Mouse (Mus musculus) ES-E14 (cell line): Measurements from ENCODE around the gene Srd5a1. TPM values are rescaled to one million over a fixed set of nuclear protein-coding genes. Genes with fewer than 3 reads are reported as not detected.

Experiments used
- DNase-seq: peaks from one replicate; pipeline ENCODE4 v3.0.0-alpha.2; 2013; ENCODE audit warnings: low read depth, low spot score
- H3K27ac ChIP-seq: 2 replicates; pipeline ENCODE4 v1.5.1; 2012; ENCODE audit warnings: low read depth, mild to moderate bottlenecking, low read length, moderate library complexity, mixed read lengths; ENCODE audit not compliant: poor library complexity, insufficient read depth, severe bottlenecking
- H3K36me3 ChIP-seq: 2 replicates; pipeline ENCODE4 v1.6.1; 2012; ENCODE audit warnings: mild to moderate bottlenecking, low read length, moderate library complexity, mixed read lengths; ENCODE audit not compliant: control insufficient read depth, poor library complexity, insufficient read depth, severe bottlenecking
- H3K4me1 ChIP-seq, 2 experiments: fragments of 150-350 bp in 1 of 2; sonication (generic) in 1 of 2; 2 replicates each; pipeline ENCODE4 v1.6.1; 2012; ENCODE audit warnings: low read length in 2 of 2, mild to moderate bottlenecking in 1 of 2, mixed read lengths in 1 of 2; ENCODE audit not compliant: control insufficient read depth in 2 of 2, insufficient read depth in 2 of 2, poor library complexity in 1 of 2
- H3K4me3 ChIP-seq, 2 experiments: fragments of 150-350 bp in 1 of 2; sonication (generic) in 1 of 2; 2 replicates each; pipeline ENCODE4 v1.5.1; 2012; ENCODE audit warnings: low read length in 2 of 2, low read depth in 1 of 2, mild to moderate bottlenecking in 1 of 2, mixed read lengths in 1 of 2; ENCODE audit not compliant: insufficient read depth in 1 of 2, poor library complexity in 1 of 2, severe bottlenecking in 1 of 2
- H3K9ac ChIP-seq: 2 replicates; pipeline ENCODE4 v1.6.1; 2012; ENCODE audit warnings: low read depth, mild to moderate bottlenecking, low read length, mixed read lengths; ENCODE audit not compliant: poor library complexity, insufficient read depth, severe bottlenecking
- H3K9me3 ChIP-seq: fragments of 150-350 bp; sonication (generic); 2 replicates; pipeline ENCODE4 v1.6.1; 2012; ENCODE audit warnings: low read depth, mild to moderate bottlenecking, low read length; ENCODE audit not compliant: control insufficient read depth, insufficient read depth
- CHD2 ChIP-seq: IDR thresholded peaks from 2 replicates; pipeline ENCODE4 v1.6.1; 2014; ENCODE audit warnings: mild to moderate bottlenecking, low read depth, low read length, inconsistent platforms
- HCFC1 ChIP-seq: IDR thresholded peaks from 2 replicates; pipeline ENCODE4 v1.6.1; 2012; ENCODE audit warnings: low read length, inconsistent platforms, borderline replicate concordance; ENCODE audit not compliant: insufficient read depth
- MAFK ChIP-seq: IDR thresholded peaks from 2 replicates; pipeline ENCODE4 v1.6.1; 2014; ENCODE audit warnings: mild to moderate bottlenecking, low read depth, low read length, inconsistent platforms; ENCODE audit not compliant: insufficient read depth
- ZC3H11A ChIP-seq: IDR thresholded peaks from 2 replicates; pipeline ENCODE4 v1.6.1; 2012; ENCODE audit warnings: low read depth, mild to moderate bottlenecking, inconsistent platforms, low read length, borderline replicate concordance
- ZNF384 ChIP-seq: IDR thresholded peaks from 2 replicates; pipeline ENCODE4 v1.6.1; 2012; ENCODE audit warnings: low read depth, low read length, inconsistent platforms
- in situ Hi-C, 2 experiments: fragments of 600-800 bp; cut with MboI; formaldehyde crosslinking; loops; one replicate each; pipeline ENCODE4 v1.15.1; 2025; ENCODE audit warnings: low sequenced_read_pairs in 2 of 2, inconsistent platforms in 1 of 2; ENCODE audit not compliant: unreplicated experiment in 2 of 2
- total RNA-seq: library from RNA; depleted of rRNA; stranded (reverse); fragments of 300-350 nt; gene quantifications from 2 replicates; pipeline ENCODE4 v1.2.3, GENCODE M21; 2012

The Srd5a1 gene
- total RNA-seq, 1 experiment: 11.5 TPM

GRCm38 (mm10) chr13:69534654-69535551, 76.3 kb downstream of the Srd5a1 start:
- TF ChIP-seq HCFC1: 0 out of 2 replicates have a peak, but pooled peaks have one; percentile 41
- TF ChIP-seq CHD2: no peak
- peak; percentile 90 for DNase-seq
- peaks cover 3 to 21% of the 10 kb centered on the region in 2 experiments; a peak in 2 of 4 replicates for H3K4me1 ChIP-seq

GRCm38 (mm10) chr13:69534334-69534653, 76.9 kb downstream of the Srd5a1 start, which contains the start of gene Tent4a:
TSS of gene Tent4a (minus strand) at chr13:69534617.
- Histone ChIP-seq H3K4me3 (peak within 1 kb of the TSS; percentile 76 to 90), H3K9ac (peak within 1 kb of the TSS; percentile 97), H3K27ac (peak within 1 kb of the TSS; percentile 91), H3K4me1 (peaks cover 3 to 21% of the 10 kb centered on the region in 2 experiments; a peak in 2 of 4 replicates), H3K36me3 (peaks cover 5% of the 10 kb centered on the region; the same call in 1 of the 2 replicates), H3K9me3 (no peaks in the 10 kb centered on the region)
- in situ Hi-C loops: no loop called here
- TF ChIP-seq CHD2 (no peak), HCFC1 (no peak), ZNF384 (no peak), MAFK (no peak), ZC3H11A (no peak)
- no peak for DNase-seq

More at GRCm38 (mm10) chr13:69534654-69535551, 76.3 kb downstream of the Srd5a1 start:
- in situ Hi-C loops: no loop called here
- peak overlapping the region; percentile 76 to 90 for H3K4me3 ChIP-seq
- H3K36me3 ChIP-seq: peaks cover 3% of the 10 kb centered on the region; the same call in 1 of the 2 replicates
- H3K27ac ChIP-seq: peak overlapping the region; percentile 91
- peak overlapping the region; percentile 97 for H3K9ac ChIP-seq
- no peaks in the 10 kb centered on the region for H3K9me3 ChIP-seq

GRCm38 (mm10) chr13:69533405-69534333, 77.6 kb downstream of the Srd5a1 start, which contains the start of gene Nsun2:
TSS of gene Nsun2 (plus strand) at chr13:69533746.
- DNase-seq: no peak
- peak within 1 kb of the TSS; percentile 65 for H3K27ac ChIP-seq
- peak within 1 kb of the TSS; percentile 91 for H3K9ac ChIP-seq
- no peaks in the 10 kb centered on the region for H3K9me3 ChIP-seq
- peak within 1 kb of the TSS; percentile 73 to 90 for H3K4me3 ChIP-seq
- no peak for TF ChIP-seq HCFC1
- no peak for TF ChIP-seq MAFK
- TF ChIP-seq ZNF384: no peak
- no peak for TF ChIP-seq ZC3H11A
- no peak for TF ChIP-seq CHD2
- peaks cover 3 to 20% of the 10 kb centered on the region in 2 experiments; a peak in 2 of 4 replicates for H3K4me1 ChIP-seq
- in situ Hi-C loops: no loop called here
- H3K36me3 ChIP-seq: peaks cover 5% of the 10 kb centered on the region; the same call in 1 of the 2 replicates

GRCm38 (mm10) chr13:69532893-69533404, 78.3 kb downstream of the Srd5a1 start:
- Histone ChIP-seq H3K36me3 (peaks cover 5% of the 10 kb centered on the region; the same call in 1 of the 2 replicates), H3K4me1 (peaks cover 3 to 16% of the 10 kb centered on the region in 2 experiments; a peak in 2 of 4 replicates), H3K9ac (peak overlapping the region; percentile 91), H3K9me3 (no peaks in the 10 kb centered on the region), H3K4me3 (peak overlapping the region; percentile 73 to 90), H3K27ac (no peak overlapping the region)
- no peak for TF ChIP-seq ZC3H11A
- no peak for TF ChIP-seq CHD2
- no peak for TF ChIP-seq MAFK
- no peak for TF ChIP-seq ZNF384
- no peak for DNase-seq
- in situ Hi-C loops: no loop called here
